Mouse (Mus musculus) CD4-positive, CD25-positive, alpha-beta regulatory T cell, adult 2 months (primary cell): ENCODE results near the gene Psmd1.
"Not testable (repeated sequence)": the region's sequence is repeated elsewhere in the genome, so short reads cannot be mapped to it uniquely, and the experiment has no call there.

ENCODE experiments used
- DNase-seq: peaks from one replicate; pipeline ENCODE4 v3.0.0-alpha.2; 2012; ENCODE audit warnings: low read depth, low spot score

Gene Psmd1

GRCm38 (mm10) chr1:86064271-86064991 is at the start of gene Psmd1:
Gene Psmd1 (plus strand): TSS chr1:86064387.
- peak; percentile 96 for DNase-seq

DNA sequence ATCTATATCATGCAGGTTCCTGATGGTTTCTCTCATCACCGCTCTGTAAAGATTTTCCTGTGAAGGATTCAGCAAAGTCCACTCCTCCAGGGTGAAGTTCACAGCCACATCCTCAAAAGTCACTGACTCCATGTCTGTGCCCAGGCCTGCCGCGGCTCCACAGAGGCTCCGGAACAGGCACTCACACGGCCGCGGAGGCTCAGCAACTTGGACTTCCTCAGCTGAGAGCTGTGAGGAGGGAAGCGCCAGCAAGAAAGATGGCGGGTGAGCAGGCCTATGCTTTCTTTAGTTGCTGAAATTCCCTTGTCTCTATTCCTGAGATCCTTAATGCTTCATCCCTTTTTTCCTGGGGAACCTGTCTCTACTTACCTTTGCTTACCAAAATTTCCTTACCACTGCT is 48.4 kb upstream of the Psmd1 start:
- not testable (repeated sequence) for DNase-seq

- no peak for DNase-seq
These were observed 47.7 kb upstream of the Psmd1 start, which contains the start of gene Spata3 for GRCm38 (mm10) chr1:86016516-86016915. Gene Spata3 (plus strand): TSS chr1:86016816.

DNA sequence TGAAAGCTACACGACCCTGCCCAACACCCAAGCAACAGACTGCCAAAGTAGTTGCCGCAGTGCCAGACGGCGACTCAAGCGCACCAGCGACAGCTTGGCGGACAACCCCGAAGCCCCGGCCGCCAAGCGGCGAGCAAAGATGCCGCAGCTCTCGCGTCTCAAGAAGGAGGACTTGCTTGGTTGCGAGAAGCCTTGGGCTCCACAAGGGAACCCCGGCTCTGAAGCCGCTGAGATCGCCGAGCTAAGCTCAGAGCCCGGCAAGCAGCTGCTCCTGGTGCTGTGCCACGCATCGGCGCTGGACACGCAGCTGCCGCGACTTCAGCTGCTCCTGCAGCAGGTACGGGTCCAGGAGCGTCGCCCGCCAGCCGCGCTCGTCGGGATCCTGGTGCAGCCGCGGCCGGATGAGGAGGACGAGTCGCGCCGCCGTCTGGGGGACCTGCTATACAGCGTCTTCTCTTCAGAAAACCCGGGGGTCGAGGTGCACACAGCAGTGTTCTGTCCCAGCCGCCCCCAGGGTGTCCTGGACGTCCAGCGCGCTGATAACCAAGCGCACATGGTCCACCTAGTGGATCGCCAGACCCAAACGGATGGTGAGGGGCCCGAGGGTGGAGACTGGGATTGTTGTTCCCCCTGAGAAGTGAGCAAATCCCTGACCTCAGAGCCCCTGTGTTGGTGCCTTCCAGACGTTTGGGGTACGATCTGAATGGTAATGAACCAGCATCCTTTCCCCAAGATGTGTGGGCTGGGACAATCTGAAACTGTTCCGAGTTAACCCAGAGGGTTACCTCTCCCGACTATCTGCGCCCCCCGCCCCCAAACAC is 45.7 kb upstream of the Psmd1 start:
- DNase-seq: peak; percentile 72

DNA sequence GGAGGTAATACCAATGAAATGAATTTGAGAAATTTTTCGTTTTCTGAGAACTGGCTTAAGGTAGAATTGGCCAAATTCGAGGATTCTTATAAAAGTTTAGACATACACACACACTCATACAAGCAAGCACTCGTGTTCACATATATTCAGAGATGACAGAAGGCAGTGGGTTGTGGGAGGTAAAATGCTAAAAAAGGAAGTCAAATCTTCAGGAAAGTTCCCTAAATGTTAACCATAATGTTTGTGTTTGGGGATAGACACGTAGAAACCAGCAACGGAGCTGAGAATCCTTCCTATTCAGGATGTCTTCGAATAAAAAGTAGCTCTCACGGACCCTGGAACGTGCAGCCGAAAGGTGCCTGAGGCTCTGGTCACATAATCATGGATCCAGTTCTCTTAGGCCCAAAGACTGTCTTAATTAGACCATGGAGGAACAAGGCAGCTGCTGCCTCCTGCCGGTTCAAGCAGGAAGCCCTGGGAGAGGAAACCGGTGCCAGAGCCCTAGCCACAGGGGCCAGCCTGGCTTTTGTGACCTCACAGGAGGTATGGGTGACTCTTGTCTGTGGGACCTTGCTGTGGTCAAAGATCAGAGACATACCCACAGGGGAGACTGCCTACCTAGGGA is 42.7 kb upstream of the Psmd1 start:
- peak; percentile 52 for DNase-seq

GRCm38 (mm10) chr1:86032273-86032987 is 31.8 kb upstream of the Psmd1 start:
- no peak for DNase-seq

DNA sequence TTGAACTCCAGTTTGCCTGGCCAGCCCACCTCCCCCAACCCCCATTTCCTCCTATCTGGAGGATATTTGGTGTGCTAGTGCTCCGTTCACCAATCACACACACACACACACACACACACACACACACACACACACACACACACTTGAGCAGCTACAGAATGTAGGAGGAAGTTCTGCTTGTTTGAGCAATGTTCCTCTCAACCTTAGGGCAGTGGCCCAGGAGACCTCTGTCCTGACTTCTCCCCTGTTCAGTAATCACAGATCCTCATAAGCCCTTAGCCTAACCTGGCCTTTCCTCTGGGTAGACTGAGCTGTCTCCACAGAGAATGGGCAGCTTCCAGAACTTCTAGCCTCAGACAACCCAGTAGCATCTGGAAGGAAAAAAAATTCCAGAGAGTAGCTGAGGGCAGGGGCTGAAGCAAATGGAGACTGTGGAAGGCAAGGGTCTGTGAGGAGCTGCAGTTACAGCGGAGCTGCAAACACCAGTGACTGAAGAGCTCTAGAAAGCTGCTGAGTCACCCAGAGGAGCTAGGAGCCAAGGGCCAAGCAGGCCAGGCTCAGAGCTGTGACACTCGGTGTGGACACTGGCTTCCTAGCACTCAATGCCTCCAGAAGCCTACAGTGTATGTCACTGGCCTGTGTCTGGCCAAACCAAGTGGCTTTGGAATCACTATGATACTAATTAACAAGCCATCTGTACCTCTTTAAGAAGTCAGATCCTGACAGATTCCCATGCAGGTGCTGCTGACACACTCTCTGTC is 25.8 kb upstream of the Psmd1 start:
- no peak for DNase-seq

GRCm38 (mm10) chr1:86040131-86040530 is 24.1 kb upstream of the Psmd1 start:
- no peak for DNase-seq

GRCm38 (mm10) chr1:86040817-86041216 is 23.4 kb upstream of the Psmd1 start:
- no peak for DNase-seq

DNA sequence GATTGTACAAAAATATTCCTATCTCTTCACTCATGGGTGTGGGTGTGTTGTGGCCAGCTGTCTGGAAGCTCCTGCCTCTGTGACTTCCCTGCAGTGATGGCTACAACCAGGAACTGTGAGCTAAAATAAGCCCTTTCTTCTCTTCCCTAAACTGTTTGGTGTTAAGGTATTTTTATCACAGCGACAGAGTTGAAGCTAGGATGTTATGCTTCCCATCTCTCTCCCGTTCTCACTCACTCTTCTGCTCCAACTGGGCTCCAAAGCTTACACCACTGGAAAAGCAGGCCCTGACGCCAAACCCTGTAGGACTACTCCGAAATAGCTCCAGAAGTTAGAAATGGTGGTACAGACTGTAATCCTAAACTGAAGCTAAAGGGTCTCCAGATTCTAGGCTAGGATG is 19.1 kb upstream of the Psmd1 start:
- no peak for DNase-seq

- DNase-seq: peak; percentile 43
These were observed 18.1 kb upstream of the Psmd1 start, which contains the start of gene 2810459M11Rik for GRCm38 (mm10) chr1:86045848-86046805. Gene 2810459M11Rik (plus strand): TSS chr1:86045863.

- DNase-seq: peak; percentile 8
These were observed 17.2 kb upstream of the Psmd1 start for GRCm38 (mm10) chr1:86046833-86047563.

DNA sequence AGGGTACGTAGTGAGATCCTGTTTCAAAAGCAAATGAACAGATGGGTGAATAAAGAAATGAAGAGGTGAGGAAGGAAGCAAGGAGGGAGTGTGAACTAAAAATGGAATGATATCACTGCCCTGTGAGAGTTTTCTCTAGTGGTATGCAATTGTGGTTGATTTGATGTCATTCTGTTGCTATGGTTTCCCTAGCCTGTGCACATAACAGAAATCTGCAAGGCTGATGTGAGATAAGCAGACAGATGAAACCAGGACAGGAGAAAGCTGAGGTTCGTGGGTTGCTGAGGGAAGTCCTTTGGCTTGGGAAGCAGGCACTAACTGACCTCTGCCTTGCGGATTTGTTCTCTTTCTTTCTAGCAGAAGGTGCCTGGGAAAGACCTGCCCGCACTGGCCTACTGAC is 16.0 kb upstream of the Psmd1 start:
- DNase-seq: peak; percentile 38

GRCm38 (mm10) chr1:86048744-86049143 is 15.4 kb upstream of the Psmd1 start:
- DNase-seq: no peak

DNA sequence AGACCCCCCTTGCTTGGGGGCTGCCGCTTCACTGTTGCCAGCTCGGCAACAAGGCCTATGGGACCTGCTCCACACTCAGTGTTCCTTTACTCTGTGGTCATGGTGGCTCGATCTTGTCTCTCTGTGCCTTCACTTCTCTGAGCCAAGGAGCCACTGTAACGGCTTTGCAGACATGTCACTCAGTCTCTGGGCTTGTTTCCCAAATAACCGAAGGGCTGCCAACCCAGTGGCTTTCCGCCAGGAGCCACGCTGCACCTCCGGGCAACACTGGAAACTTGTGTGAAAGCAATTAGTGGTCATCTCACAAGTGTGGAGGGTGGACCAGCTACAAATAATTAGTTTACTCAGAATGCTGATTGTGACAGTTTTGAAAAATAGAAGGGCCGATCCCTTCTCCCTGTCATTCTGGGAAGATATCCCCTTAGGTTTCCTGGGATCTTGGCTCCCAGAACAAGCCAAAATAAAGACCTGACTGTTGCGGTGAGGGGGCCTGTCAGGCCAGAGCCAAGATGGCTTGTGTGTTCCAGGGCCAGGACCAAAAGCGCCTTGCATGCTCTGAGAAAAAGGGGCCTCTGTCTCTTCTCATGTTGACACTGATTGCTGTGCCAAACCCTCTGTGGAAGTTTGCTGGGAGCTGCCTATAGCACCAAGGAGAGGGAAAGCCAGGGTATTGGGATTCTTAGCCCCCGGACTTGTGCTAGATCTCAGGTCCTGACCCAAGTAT is 10.8 kb upstream of the Psmd1 start:
- DNase-seq: no peak

DNA sequence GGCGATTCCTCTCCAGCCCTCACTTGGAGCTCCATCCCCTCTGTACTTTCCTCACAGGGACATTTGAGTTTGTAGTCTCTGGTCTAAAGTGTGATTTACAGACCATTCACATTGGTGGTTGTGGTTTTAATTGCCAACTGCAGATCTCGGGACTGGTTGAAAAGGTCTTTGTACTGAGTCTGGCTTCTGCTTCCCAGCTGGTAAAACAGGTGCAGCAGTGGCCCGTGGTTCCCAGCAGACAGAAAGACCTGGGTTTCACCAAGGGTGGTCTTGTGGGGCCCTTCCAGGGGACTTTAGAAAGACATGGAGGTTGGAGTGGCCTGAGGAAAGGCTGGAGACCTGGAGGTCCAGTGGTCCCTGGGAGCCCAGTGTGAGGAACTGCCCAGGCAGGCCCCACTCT is 9.2 kb upstream of the Psmd1 start:
- no peak for DNase-seq

- no peak for DNase-seq
These were observed 7.9 kb upstream of the Psmd1 start for GRCm38 (mm10) chr1:86056284-86056683.
